Mouse (Mus musculus) kidney, postnatal 25 days (tissue): ENCODE measurements at regions not wholly inside any gene's neighbourhood (a gene's known extent, or its start where the extent isn't known, plus 50 kb on each side); places are given as distances from the start of the nearest gene placed in this dataset.
A peak's percentile ranks its signal among the peaks of the same experiment; 100 is the strongest.
"Not testable (repeated sequence)": the region's sequence is repeated elsewhere in the genome, so short reads cannot be mapped to it uniquely, and the experiment has no call there.

Experiments
- DNase-seq, 2 experiments: peaks; one replicate each; pipeline ENCODE4 v3.0.0; 2021; ENCODE audit warnings: mixed read lengths in 2 of 2

DNA sequence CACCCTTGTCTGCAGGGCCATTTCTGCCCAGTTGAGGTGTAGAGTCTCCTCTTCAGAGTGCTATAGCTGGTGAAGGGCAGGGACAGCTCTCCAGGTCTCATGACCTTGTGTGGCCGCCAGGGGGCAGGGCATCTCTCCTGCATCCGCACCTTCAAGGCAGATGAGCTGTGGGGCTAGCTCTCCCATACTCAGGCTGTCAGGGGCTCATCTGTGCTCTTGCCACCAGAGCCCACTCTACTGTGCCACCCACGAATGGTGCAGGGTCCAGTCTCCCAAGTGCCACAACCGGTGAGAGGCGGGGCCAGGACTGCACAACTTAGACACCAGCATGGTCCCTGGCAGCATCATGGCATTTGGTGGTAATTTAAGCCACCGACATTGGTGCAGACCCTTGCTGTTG, 111.3 kb downstream of the Syt10 start:
- peak in 1 of 2 experiments; percentile 35 for DNase-seq

GRCm38 (mm10) chr15:89724356-89724755, 117.3 kb downstream of the Syt10 start:
- DNase-seq = no peak

DNA sequence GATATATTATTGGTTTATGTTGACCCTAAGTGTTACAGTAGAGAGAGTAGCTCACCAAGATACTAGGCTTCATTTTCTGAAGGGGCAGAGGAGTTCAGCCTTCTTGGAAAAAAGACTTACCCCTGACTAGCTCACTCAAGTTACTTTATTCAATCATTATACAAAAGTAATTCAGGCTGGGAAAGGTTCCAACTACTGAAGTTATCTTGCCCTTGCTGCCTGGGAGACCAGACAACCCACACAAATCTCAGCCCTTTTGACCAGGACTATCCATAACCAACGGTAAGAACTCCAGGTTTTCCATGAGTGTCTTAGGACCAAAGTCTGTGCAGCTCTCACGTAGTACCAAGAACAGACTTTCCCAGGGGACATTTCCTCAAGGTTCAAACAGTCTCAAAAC, 105.5 kb upstream of the Rabl2 start:
- no peak for DNase-seq

- DNase-seq = no peak
Measured at GRCm38 (mm10) chr15:89676366-89676765, 84.6 kb upstream of the Rabl2 start.

DNA sequence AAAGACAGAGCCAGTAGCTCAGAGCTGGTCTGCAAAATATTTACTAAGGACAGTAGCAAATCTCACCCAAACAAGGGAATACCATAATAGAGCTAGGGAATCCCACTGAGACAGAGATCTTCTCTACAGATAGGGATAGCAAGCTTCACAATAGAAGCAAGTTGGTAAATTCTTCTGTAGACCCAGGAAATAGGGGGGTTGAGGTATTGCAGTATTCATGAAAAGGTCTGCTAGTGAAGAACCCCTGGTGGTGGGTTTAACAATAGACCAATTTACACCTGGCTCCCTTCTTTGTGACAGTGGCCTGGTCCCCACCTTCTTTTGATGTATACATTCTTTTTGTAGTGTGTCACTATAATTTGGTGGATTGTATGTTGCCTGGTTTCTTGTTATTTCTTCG, 64.8 kb upstream of the Rabl2 start:
- DNase-seq = not testable (repeated sequence)
